Mouse (Mus musculus) intestine, postnatal 0 days (tissue): Measurements from ENCODE around the gene Becn1. TPM values are rescaled to one million over a fixed set of nuclear protein-coding genes. Genes with fewer than 3 reads are reported as not detected.

Experiments
- ATAC-seq: fragments of 200-750 bp; cut with Nextera tagmentation; 2 replicates; pipeline ENCODE4 v1.8.0; 2017; ENCODE audit warnings: mild to moderate bottlenecking, moderate TSS enrichment, moderate library complexity
- H3K27ac ChIP-seq: fragments of 300-500 bp; sonication (generic); 2 replicates; pipeline ENCODE4 v1.5.1; 2014; ENCODE audit warnings: mild to moderate bottlenecking, low read depth, low read length, moderate library complexity
- H3K27me3 ChIP-seq: fragments of 300-500 bp; sonication (generic); replicated peaks from 2 replicates; pipeline ENCODE4 v1.6.1; 2014; ENCODE audit warnings: low read length, mixed read lengths; ENCODE audit not compliant: control insufficient read depth, insufficient read depth
- H3K36me3 ChIP-seq: fragments of 300-500 bp; sonication (generic); 2 replicates; pipeline ENCODE4 v1.6.1; 2014; ENCODE audit warnings: mild to moderate bottlenecking, moderate library complexity; ENCODE audit not compliant: control insufficient read depth, insufficient read depth
- H3K4me1 ChIP-seq: fragments of 300-500 bp; sonication (generic); replicated peaks from 2 replicates; pipeline ENCODE4 v1.6.1; 2014; ENCODE audit warnings: antibody characterized with exemption, low read length, mixed read lengths; ENCODE audit not compliant: control insufficient read depth, insufficient read depth
- H3K4me2 ChIP-seq: fragments of 300-500 bp; sonication (generic); replicated peaks from 2 replicates; pipeline ENCODE4 v1.6.1; 2014; ENCODE audit warnings: low read depth, mild to moderate bottlenecking, moderate library complexity
- H3K4me3 ChIP-seq: fragments of 300-500 bp; sonication (generic); 2 replicates; pipeline ENCODE4 v1.5.1; 2014; ENCODE audit warnings: low read depth, low read length
- H3K9ac ChIP-seq: fragments of 300-500 bp; sonication (generic); 2 replicates; pipeline ENCODE4 v1.6.1; 2014; ENCODE audit warnings: mild to moderate bottlenecking, low read depth, low read length
- H3K9me3 ChIP-seq: fragments of 300-500 bp; sonication (generic); 2 replicates; pipeline ENCODE4 v1.6.1; 2016; ENCODE audit warnings: mixed run types; ENCODE audit not compliant: control insufficient read depth
- CTCF ChIP-seq: sonication (generic); IDR thresholded peaks from 2 replicates; pipeline ENCODE4 v1.5.1; 2016; ENCODE audit warnings: low read depth, mild to moderate bottlenecking, control low read depth, antibody characterized with exemption, moderate library complexity
- WGBS: fragments of 180-500 bp; shearing (Covaris S2); extraction: QIAGEN DNeasy Blood & Tissue Kit; methylation state at CpG from one replicate; pipeline ENCODE4 v1.1.7; 2014; 5-methylcytosine and 5-hydroxymethylcytosine counted together
- polyA plus RNA-seq: library from polyadenylated mRNA; unstranded; fragments of >200 nt; fragmentation: Nextera tagmentation; extraction: Ambion mirVana; gene quantifications from 2 replicates; pipeline ENCODE4 v1.2.1, GENCODE M21; 2015

The Becn1 gene
- polyA plus RNA-seq, result 117 and 124 TPM in 2 replicates

- TF ChIP-seq CTCF, result peak; percentile 97
- peak; percentile 88 for ATAC-seq
- Histone ChIP-seq H3K36me3 (peaks cover 13% of the 10 kb centered on the region), H3K4me2 (peak within 1 kb of the TSS; percentile 94), H3K27ac (peak within 1 kb of the TSS; percentile 54), H3K4me1 (0 out of 2 replicates have a peak, but pooled peaks cover 3% of the 10 kb centered on the region), H3K9me3 (no peaks in the 10 kb centered on the region), H3K27me3 (no peaks in the 10 kb centered on the region), H3K9ac (peak within 1 kb of the TSS; percentile 72), H3K4me3 (peak within 1 kb of the TSS; percentile 71)
- WGBS, result 7% methylated on average over 39 of the region's 39 CpGs
Measured at GRCm38 (mm10) chr11:101302004-101302798, at the start of gene Becn1. Becn1 (minus strand) TSS chr11:101302286.

GRCm38 (mm10) chr11:101351721-101352111, 49.6 kb upstream of the Becn1 start:
- no peak overlapping the region for H3K9ac ChIP-seq
- H3K4me1 ChIP-seq, result 0 out of 2 replicates have a peak, but pooled peaks cover 3% of the 10 kb centered on the region
- H3K4me3 ChIP-seq, result no peak overlapping the region
- H3K4me2 ChIP-seq, result no peak overlapping the region
- H3K9me3 ChIP-seq, result no peaks in the 10 kb centered on the region
- peak; percentile 36; the same call in 1 of the 2 replicates for ATAC-seq
- H3K36me3 ChIP-seq, result no peaks in the 10 kb centered on the region
- no peak for TF ChIP-seq CTCF
- whole genome bisulfite sequencing, result 29% methylated on average over 3 of the region's 3 CpGs
- no peak overlapping the region for H3K27ac ChIP-seq
- no peaks in the 10 kb centered on the region for H3K27me3 ChIP-seq

GRCm38 (mm10) chr11:101351100-101351720, 49.1 kb upstream of the Becn1 start:
- H3K27ac ChIP-seq, result no peak overlapping the region
- peak; percentile 59 for ATAC-seq

GRCm38 (mm10) chr11:101349216-101349615, 47.1 kb upstream of the Becn1 start:
- H3K4me2 ChIP-seq, result no peak overlapping the region
- H3K9me3 ChIP-seq, result no peaks in the 10 kb centered on the region
- no peak for TF ChIP-seq CTCF
- no peak overlapping the region for H3K9ac ChIP-seq
- no peaks in the 10 kb centered on the region for H3K27me3 ChIP-seq
- 80% methylated on average over 3 of the region's 3 CpGs for WGBS
- no peak for ATAC-seq
- H3K36me3 ChIP-seq, result no peaks in the 10 kb centered on the region
- no peak overlapping the region for H3K27ac ChIP-seq
- 0 out of 2 replicates have a peak, but pooled peaks cover 3% of the 10 kb centered on the region for H3K4me1 ChIP-seq
- no peak overlapping the region for H3K4me3 ChIP-seq

More at GRCm38 (mm10) chr11:101351100-101351720, 49.1 kb upstream of the Becn1 start:
- Histone ChIP-seq H3K4me2 (no peak overlapping the region), H3K27me3 (no peaks in the 10 kb centered on the region), H3K9ac (no peak overlapping the region), H3K9me3 (no peaks in the 10 kb centered on the region), H3K4me1 (0 out of 2 replicates have a peak, but pooled peaks cover 3% of the 10 kb centered on the region), H3K4me3 (no peak overlapping the region), H3K36me3 (no peaks in the 10 kb centered on the region)
- no peak for TF ChIP-seq CTCF
- 39% methylated on average over 11 of the region's 11 CpGs for WGBS

- Histone ChIP-seq H3K4me2 (no peak overlapping the region), H3K9me3 (no peaks in the 10 kb centered on the region), H3K4me3 (no peak overlapping the region), H3K9ac (no peak overlapping the region), H3K4me1 (0 out of 2 replicates have a peak, but pooled peaks cover 3% of the 10 kb centered on the region), H3K27me3 (no peaks in the 10 kb centered on the region), H3K36me3 (no peaks in the 10 kb centered on the region), H3K27ac (no peak overlapping the region)
- WGBS, result 61% methylated on average over 7 of the region's 7 CpGs
- ATAC-seq, result no peak
- no peak for TF ChIP-seq CTCF
Measured at GRCm38 (mm10) chr11:101348774-101349173, 46.7 kb upstream of the Becn1 start.

GRCm38 (mm10) chr11:101347083-101347775, 45.1 kb upstream of the Becn1 start:
- Histone ChIP-seq H3K9ac (no peak overlapping the region), H3K4me1 (0 out of 2 replicates have a peak, but pooled peaks cover 3% of the 10 kb centered on the region), H3K27me3 (no peaks in the 10 kb centered on the region), H3K4me3 (no peak overlapping the region), H3K36me3 (no peaks in the 10 kb centered on the region), H3K27ac (no peak overlapping the region), H3K9me3 (no peaks in the 10 kb centered on the region), H3K4me2 (no peak overlapping the region)
- no peak for ATAC-seq
- 80% methylated on average over 10 of the region's 10 CpGs for WGBS
- peak; percentile 39 for TF ChIP-seq CTCF
